Mouse (Mus musculus): ENCODE measurements around the gene Tmem56. TPM values are rescaled to one million over a fixed set of nuclear protein-coding genes. Genes with fewer than 3 reads are reported as not detected.
A peak's percentile ranks its signal among the peaks of the same experiment; 100 is the strongest.

Tmem56 gene
- 10 to 100 TPM; 22.7 to 37.6 TPM for total RNA-seq (2021)
- long read RNA-seq, experiment 1, full-length matches to known transcripts, result 5 of 20 reads
- long read RNA-seq, experiment 1, partial matches to known transcripts, result 0 of 20 reads
- long read RNA-seq, experiment 1, other reads (novel, unspliced or antisense), result 15 of 20 reads
- long read RNA-seq, experiment 2, full-length matches to known transcripts, result 3 of 3 reads
- long read RNA-seq, experiment 2, partial matches to known transcripts, result 0 of 3 reads
- long read RNA-seq, experiment 2, other reads (novel, unspliced or antisense), result 0 of 3 reads

- no peak for DNase-seq
Observed at GRCm38 (mm10) chr3:121282998-121283397, at the start of gene Tmem56. Tmem56 (minus strand) TSS chr3:121283098.

GRCm38 (mm10) chr3:121330244-121330646, 47.3 kb upstream of the Tmem56 start:
- no peak for DNase-seq

- DNase-seq, result no peak
Observed at GRCm38 (mm10) chr3:121329647-121330046, 46.7 kb upstream of the Tmem56 start.

- no peak for DNase-seq
Observed at GRCm38 (mm10) chr3:121327406-121327805, 44.5 kb upstream of the Tmem56 start.

GRCm38 (mm10) chr3:121323371-121323770, 40.5 kb upstream of the Tmem56 start:
- DNase-seq, result no peak

- no peak for DNase-seq
Observed at GRCm38 (mm10) chr3:121320896-121321295, 38.0 kb upstream of the Tmem56 start.

GRCm38 (mm10) chr3:121319906-121320305, 37.0 kb upstream of the Tmem56 start:
- no peak for DNase-seq

- DNase-seq, result no peak
Observed at GRCm38 (mm10) chr3:121315498-121315897, 32.6 kb upstream of the Tmem56 start.

- no peak for DNase-seq
Observed at GRCm38 (mm10) chr3:121314149-121314548, 31.3 kb upstream of the Tmem56 start.

- DNase-seq, result no peak
Observed at GRCm38 (mm10) chr3:121312979-121313378, 30.1 kb upstream of the Tmem56 start.

- DNase-seq, result no peak
Observed at GRCm38 (mm10) chr3:121312426-121312825, 29.5 kb upstream of the Tmem56 start.

GRCm38 (mm10) chr3:121309896-121310714, 27.2 kb upstream of the Tmem56 start:
- DNase-seq, result peak; percentile 59

- no peak for DNase-seq
Observed at GRCm38 (mm10) chr3:121309429-121309828, 26.5 kb upstream of the Tmem56 start.

GRCm38 (mm10) chr3:121308935-121309334, 26.0 kb upstream of the Tmem56 start:
- DNase-seq, result no peak

GRCm38 (mm10) chr3:121307532-121308234, 24.8 kb upstream of the Tmem56 start:
- DNase-seq, result peak; percentile 85

- no peak for DNase-seq
Observed at GRCm38 (mm10) chr3:121306641-121307040, 23.7 kb upstream of the Tmem56 start.

GRCm38 (mm10) chr3:121294200-121294599, 11.3 kb upstream of the Tmem56 start:
- DNase-seq, result no peak

GRCm38 (mm10) chr3:121291560-121292258, 8.8 kb upstream of the Tmem56 start, which contains the start of gene Alg14:
Alg14 (plus strand) TSS chr3:121291773.
- peak; percentile 95 for DNase-seq

- no peak for DNase-seq
Observed at GRCm38 (mm10) chr3:121291225-121291559, 8.3 kb upstream of the Tmem56 start.

- no peak for DNase-seq
Observed at GRCm38 (mm10) chr3:121290681-121291080, 7.8 kb upstream of the Tmem56 start.

GRCm38 (mm10) chr3:121287151-121287550, 4.3 kb upstream of the Tmem56 start:
- DNase-seq, result no peak

GRCm38 (mm10) chr3:121285219-121285618, 2.3 kb upstream of the Tmem56 start:
- DNase-seq, result no peak
